Mouse (Mus musculus) E14TG2a.4 (cell line): ENCODE measurements around the gene Aldh2.

Source experiments
- CTCF ChIP-seq: conservative IDR thresholded peaks from 2 replicates; pipeline ENCODE4 v1.5.1; 2014; ENCODE audit warnings: low read length
- NANOG ChIP-seq: IDR thresholded peaks from 2 replicates; pipeline ENCODE4 v1.6.1; 2014; ENCODE audit warnings: borderline replicate concordance, low read length, mixed read lengths
- POU5F1 ChIP-seq: IDR thresholded peaks from 2 replicates; pipeline ENCODE4 v1.6.1; 2014; ENCODE audit warnings: low read length, borderline replicate concordance

- no peak for TF ChIP-seq CTCF
- no peak for TF ChIP-seq NANOG
- no peak for TF ChIP-seq POU5F1
Observed at GRCm38 (mm10) chr5:121591417-121592063, 2.1 kb downstream of the Aldh2 start.
